Mouse (Mus musculus): ENCODE data around the gene Alox15. TPM values are rescaled to one million over a fixed set of nuclear protein-coding genes. Genes with fewer than 3 reads are reported as not detected.

Alox15 gene
- polyA plus RNA-seq (2017; shearing (Covaris generic)): 1 to 10 TPM in 1 of 2 experiments, under 1 TPM in 1; 0.67 to 2.4 TPM

GRCm38 (mm10) chr11:70351868-70352267 lies at the start of gene Alox15:
Gene Alox15, minus strand, starts transcription at chr11:70352031.

GRCm38 (mm10) chr11:70322528-70322927 lies 29.3 kb downstream of the Alox15 start, which contains the start of gene Alox12e:
Gene Alox12e, minus strand, starts transcription at chr11:70322628.

Other genes starting within 250 kb of the Alox15 start
- under 1 TPM; 0.32 to 0.76 TPM for gene Mgl2, start 221.7 kb downstream of the Alox15 start, polyA plus RNA-seq (2017; shearing (Covaris generic))
- gene Clec10a, start 195.8 kb downstream of the Alox15 start, polyA plus RNA-seq (2017; shearing (Covaris generic)): 1 to 10 TPM in 1 of 2 experiments, not detected in 1; 5.3 TPM
- under 1 TPM; 0.21 to 0.60 TPM for gene Slc16a11, start 139.3 kb downstream of the Alox15 start, polyA plus RNA-seq (2017; shearing (Covaris generic))
- 1 to 10 TPM; 2.8 to 3.6 TPM for gene Slc16a13, start 131.0 kb downstream of the Alox15 start, polyA plus RNA-seq (2017; shearing (Covaris generic))
- gene Bcl6b, start 122.2 kb downstream of the Alox15 start, polyA plus RNA-seq (2017; shearing (Covaris generic)): not detected
- 100 to 1,000 TPM; 171 to 200 TPM for gene 0610010K14Rik, start 114.1 kb downstream of the Alox15 start, polyA plus RNA-seq (2017; shearing (Covaris generic))
- gene Gm21988, start 112.2 kb downstream of the Alox15 start, polyA plus RNA-seq (2017; shearing (Covaris generic)): 1 to 10 TPM; 5.1 to 5.8 TPM
- gene Rnasek, start 112.2 kb downstream of the Alox15 start, polyA plus RNA-seq (2017; shearing (Covaris generic)): 100 to 1,000 TPM; 279 to 287 TPM
- gene Alox12, start 96.7 kb downstream of the Alox15 start, polyA plus RNA-seq (2017; shearing (Covaris generic)): not detected
- under 1 TPM in 1 of 2 experiments, not detected in 1; 0.26 TPM for gene Alox12e, start 29.4 kb downstream of the Alox15 start, polyA plus RNA-seq (2017; shearing (Covaris generic))
- 10 to 100 TPM in 1 of 2 experiments, 1 to 10 TPM in 1; 8.7 to 12.7 TPM for gene Pelp1, start 58.0 kb upstream of the Alox15 start, polyA plus RNA-seq (2017; shearing (Covaris generic))
- gene Arrb2, start 80.6 kb upstream of the Alox15 start, polyA plus RNA-seq (2017; shearing (Covaris generic)): 100 to 1,000 TPM; 315 to 338 TPM
- gene Med11, start 99.9 kb upstream of the Alox15 start, polyA plus RNA-seq (2017; shearing (Covaris generic)): 10 to 100 TPM; 74.9 to 86.6 TPM
- not detected for gene Zmynd15, start 107.4 kb upstream of the Alox15 start, polyA plus RNA-seq (2017; shearing (Covaris generic))
- 1 to 10 TPM in 1 of 2 experiments, under 1 TPM in 1; 0.62 to 3.5 TPM for gene Cxcl16, start 108.0 kb upstream of the Alox15 start, polyA plus RNA-seq (2017; shearing (Covaris generic))
- 1 to 10 TPM; 1.9 to 3.4 TPM for gene Tm4sf5, start 153.2 kb upstream of the Alox15 start, polyA plus RNA-seq (2017; shearing (Covaris generic))
- gene Vmo1, start 162.6 kb upstream of the Alox15 start, polyA plus RNA-seq (2017; shearing (Covaris generic)): not detected
- gene Gltpd2, start 167.2 kb upstream of the Alox15 start, polyA plus RNA-seq (2017; shearing (Covaris generic)): under 1 TPM in 1 of 2 experiments, not detected in 1; 0.52 TPM
- 100 to 1,000 TPM; 304 to 369 TPM for gene Psmb6, start 173.3 kb upstream of the Alox15 start, polyA plus RNA-seq (2017; shearing (Covaris generic))
- gene Gm40193, start 180.9 kb upstream of the Alox15 start, polyA plus RNA-seq (2017; shearing (Covaris generic)): not detected
- gene Pld2, start 188.0 kb upstream of the Alox15 start, polyA plus RNA-seq (2017; shearing (Covaris generic)): 1 to 10 TPM; 2.3 to 3.0 TPM
- 10 to 100 TPM; 14.6 to 17.0 TPM for gene Mink1, start 210.8 kb upstream of the Alox15 start, polyA plus RNA-seq (2017; shearing (Covaris generic))

Data from activated CD4-positive, CD25-positive, alpha-beta regulatory T cell (primary cell).